Mouse (Mus musculus): Measurements from ENCODE around the gene Nfatc2ip. TPM values are rescaled to one million over a fixed set of nuclear protein-coding genes. Genes with fewer than 3 reads are reported as not detected.

Gene Nfatc2ip
- total RNA-seq, 2 experiments from 2014 or later, result 5.4 to 6.5 TPM

Small RNA genes within 50 kb of the gene (microRNA-seq; reads per million reads assigned to microRNA genes)
- 0 to 0.67 reads per million in 2 experiments for gene Mir7058

Other genes with a start within 250 kb of the Nfatc2ip start
- 10 to 100 TPM; 93.6 to 95.1 TPM for gene Xpo6, start 196.2 kb downstream of the Nfatc2ip start, total RNA-seq (2021)
- 10 to 100 TPM; 75.6 to 82.4 TPM for gene Sbk1, start 124.1 kb downstream of the Nfatc2ip start, total RNA-seq (2021)
- under 1 TPM; 0.64 to 0.76 TPM for gene Lat, start 27.2 kb downstream of the Nfatc2ip start, total RNA-seq (2021)
- 10 to 100 TPM; 87.9 to 97.7 TPM for gene Spns1, start 19.3 kb downstream of the Nfatc2ip start, total RNA-seq (2021)
- gene Cd19, start 18.2 kb upstream of the Nfatc2ip start, total RNA-seq (2021), result not detected
- 10 to 100 TPM; 10.8 to 14.4 TPM for gene Rabep2, start 32.0 kb upstream of the Nfatc2ip start, total RNA-seq (2021)
- gene Atp2a1, start 66.4 kb upstream of the Nfatc2ip start, total RNA-seq (2021), result under 1 TPM; 0.32 to 0.39 TPM
- gene Sh2b1, start 78.7 kb upstream of the Nfatc2ip start, total RNA-seq (2021), result 10 to 100 TPM; 74.1 to 78.9 TPM
- 10 to 100 TPM; 76.3 to 92.6 TPM for gene Tufm, start 90.6 kb upstream of the Nfatc2ip start, total RNA-seq (2021)
- gene Atxn2l, start 106.7 kb upstream of the Nfatc2ip start, total RNA-seq (2021), result 100 to 1,000 TPM; 114 TPM
- gene Eif3c, start 169.7 kb upstream of the Nfatc2ip start, total RNA-seq (2021), result 100 to 1,000 TPM; 176 to 188 TPM
- under 1 TPM; 0.39 to 0.53 TPM for gene Apobr, start 188.2 kb upstream of the Nfatc2ip start, total RNA-seq (2021)
- gene Cln3, start 189.1 kb upstream of the Nfatc2ip start, total RNA-seq (2021), result 10 to 100 TPM; 21.3 to 35.1 TPM
- not detected for gene Il27, start 198.2 kb upstream of the Nfatc2ip start, total RNA-seq (2021)
- 10 to 100 TPM; 15.7 to 22.1 TPM for gene Nupr1, start 234.1 kb upstream of the Nfatc2ip start, total RNA-seq (2021)